Mouse (Mus musculus): ENCODE measurements around the gene Gatc. TPM values are rescaled to one million over a fixed set of nuclear protein-coding genes. Genes with fewer than 3 reads are reported as not detected.

Gatc gene
- polyA plus RNA-seq (2012; rRNA removed): 6.6 and 8.4 TPM in 2 replicates

DNA sequence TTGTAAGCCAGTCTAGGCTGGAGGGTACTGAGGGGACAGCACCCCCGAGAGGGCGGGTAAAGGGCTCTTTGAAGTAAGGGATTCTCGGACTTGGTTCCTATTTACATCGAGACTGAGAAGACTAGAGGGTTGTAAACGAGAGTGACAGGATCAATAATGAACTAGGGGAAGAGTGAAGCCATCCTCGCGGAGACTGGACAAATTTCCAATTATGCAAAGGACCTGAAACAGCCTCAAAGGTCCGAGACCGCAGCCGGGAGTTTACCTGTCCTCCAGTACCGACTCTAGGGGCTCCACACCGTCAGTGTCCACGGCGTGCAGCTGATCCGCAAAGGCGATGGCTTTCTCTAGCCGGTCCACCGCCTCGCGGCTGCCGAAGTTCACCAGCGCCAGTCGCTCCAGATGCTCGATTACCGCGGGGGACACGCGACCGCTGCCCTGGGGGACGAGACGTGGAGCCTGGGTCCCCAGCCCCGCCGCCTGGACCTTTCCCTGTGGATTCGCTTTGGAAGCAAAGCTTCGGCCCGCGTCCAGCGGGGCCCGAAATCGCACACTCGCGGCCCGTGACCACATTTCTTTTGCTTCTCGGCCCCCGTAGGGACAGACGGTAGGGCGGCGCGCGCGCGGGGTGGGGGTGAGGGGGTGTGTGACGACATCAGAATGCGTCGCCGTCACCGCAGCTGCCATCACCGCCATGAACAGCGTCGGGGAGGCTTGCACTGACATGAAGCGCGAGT is at the start of gene Gatc, which contains the start of gene Triap1:
TSS of gene Gatc (minus strand) at position 602 of the 737 bp plus-strand sequence.
TSS of gene Triap1 (plus strand) at position 649 of the 737 bp plus-strand sequence.

DNA sequence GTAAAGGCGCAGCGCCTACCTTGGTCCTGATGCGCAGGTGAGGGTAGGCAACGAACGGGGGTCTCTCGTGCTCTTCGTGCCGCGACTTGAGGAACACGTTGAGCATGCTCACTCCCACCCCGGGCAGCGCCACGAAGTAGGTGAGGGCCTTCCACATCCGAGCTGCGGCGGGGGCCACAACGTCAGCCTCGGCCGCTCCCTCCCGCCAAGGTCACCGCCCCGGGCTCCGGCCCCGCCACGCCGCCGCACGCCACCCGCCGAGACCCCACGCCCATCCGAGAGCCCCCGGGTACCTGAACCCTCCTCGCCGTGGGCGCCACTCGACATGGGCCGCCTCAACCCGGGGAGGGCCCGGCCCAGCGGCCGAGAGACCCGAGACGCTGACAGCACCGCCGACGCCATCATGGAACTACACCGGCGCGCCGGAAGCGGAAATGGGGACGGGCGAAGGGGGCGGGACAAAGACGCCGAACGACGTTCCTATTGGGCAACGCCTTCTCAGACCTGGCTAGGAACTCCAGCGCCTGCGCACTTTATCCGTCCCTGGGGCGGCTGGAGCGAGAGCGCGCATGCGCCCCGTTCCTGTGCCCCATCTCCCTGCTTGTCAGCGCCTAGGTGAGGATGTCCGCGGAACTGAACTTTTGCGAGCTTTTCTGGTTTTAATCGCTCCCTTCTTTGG is 7.7 kb upstream of the Gatc start, which contains the start of gene Cox6a1:
TSS of gene Cox6a1 (minus strand) at position 436 of the 679 bp plus-strand sequence.

DNA sequence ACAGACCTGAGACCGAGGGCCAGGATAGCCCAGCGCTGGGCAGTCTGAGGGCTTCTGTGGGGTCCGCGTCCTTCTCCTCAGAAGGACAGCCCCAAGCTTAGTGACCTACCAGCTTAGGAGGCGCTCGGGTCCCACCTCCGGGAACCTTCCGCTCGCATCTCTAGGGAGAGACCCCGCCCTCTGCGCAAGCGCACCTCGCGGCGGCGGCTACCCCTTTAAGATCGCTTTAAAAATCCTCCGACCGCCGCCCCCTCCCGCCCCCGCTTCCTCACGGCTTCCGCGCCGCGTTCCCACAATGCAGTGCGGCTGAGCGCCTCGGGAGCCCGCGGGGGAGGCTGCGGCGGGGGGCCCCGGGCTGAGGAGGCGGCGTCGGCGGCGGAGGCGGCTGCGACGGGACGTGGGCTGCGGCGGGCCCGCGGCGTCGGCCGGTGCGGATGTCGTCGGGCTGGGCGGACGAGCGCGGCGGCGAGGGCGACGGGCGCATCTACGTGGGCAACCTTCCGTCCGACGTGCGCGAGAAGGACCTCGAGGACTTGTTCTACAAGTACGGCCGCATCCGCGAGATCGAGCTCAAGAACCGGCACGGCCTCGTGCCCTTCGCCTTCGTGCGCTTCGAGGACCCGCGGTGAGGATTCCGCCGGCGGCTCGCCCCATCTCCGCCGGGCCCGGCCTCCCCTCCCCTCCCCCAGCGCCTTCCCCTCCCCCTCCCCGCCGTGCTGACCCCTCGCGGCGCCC is 13.9 kb downstream of the Gatc start, which contains the start of gene Srsf9:
TSS of gene Srsf9 (plus strand) at position 303 of the 735 bp plus-strand sequence.

DNA sequence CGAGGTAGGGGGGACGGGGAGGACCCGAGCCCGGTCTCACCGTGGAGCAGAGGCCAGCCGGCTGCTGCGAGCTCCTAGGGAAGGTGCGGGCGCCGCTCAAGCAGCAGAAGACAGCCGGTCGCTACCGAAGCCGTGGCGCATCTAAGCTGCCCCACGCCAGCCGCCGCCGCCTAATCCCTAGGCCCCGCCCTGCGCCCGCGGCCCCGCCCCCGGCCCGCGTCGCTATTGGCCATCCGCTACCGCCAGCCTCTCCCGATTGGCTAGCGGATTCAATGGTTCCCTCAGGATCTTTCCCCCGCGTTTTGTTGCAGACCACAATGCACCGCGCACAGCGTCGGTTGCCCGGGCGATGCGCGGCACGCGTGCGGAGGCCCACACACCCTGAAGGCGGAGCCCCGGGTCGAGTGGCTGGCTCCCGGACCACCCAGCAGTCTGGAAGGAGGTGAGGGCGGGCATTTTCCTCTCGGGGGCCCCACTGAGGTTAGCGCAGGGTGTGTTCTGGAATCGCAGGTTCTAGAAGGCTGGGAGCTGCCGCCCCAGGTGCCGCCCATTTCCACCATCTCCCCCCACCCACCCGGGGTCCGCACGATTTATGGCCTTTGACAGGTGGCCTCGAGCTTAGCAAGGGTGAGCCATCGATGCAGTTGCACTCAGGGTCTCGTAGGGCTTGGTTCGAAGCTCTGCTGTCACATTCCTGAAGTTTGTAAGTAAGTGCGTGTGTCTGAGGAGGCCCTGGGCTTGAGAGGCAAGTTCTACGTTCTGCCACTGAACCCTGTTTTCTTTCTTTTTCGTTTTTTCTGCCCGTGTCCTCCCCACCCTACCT is 40.0 kb downstream of the Gatc start, which contains the start of gene Dynll1:
TSS of gene Dynll1 (minus strand) at position 208 of the 823 bp plus-strand sequence.

Other genes with a start within 250 kb of the Gatc start
- 0.30 TPM in 1 of 2 replicates, not detected in the other for gene Gm10401, start 242.9 kb downstream of the Gatc start, polyA plus RNA-seq (2012; rRNA removed)
- 310 and 336 TPM in 2 replicates for gene Acads, start 221.8 kb downstream of the Gatc start, polyA plus RNA-seq (2012; rRNA removed)
- 38.1 and 51.5 TPM in 2 replicates for gene Unc119b, start 206.2 kb downstream of the Gatc start, polyA plus RNA-seq (2012; rRNA removed)
- 77.3 and 100 TPM in 2 replicates for gene Mlec, start 183.0 kb downstream of the Gatc start, polyA plus RNA-seq (2012; rRNA removed)
- 1.9 and 2.4 TPM in 2 replicates for gene Cabp1, start 146.8 kb downstream of the Gatc start, polyA plus RNA-seq (2012; rRNA removed)
- gene Pop5, start 105.3 kb downstream of the Gatc start, polyA plus RNA-seq (2012; rRNA removed): 56.1 and 89.9 TPM in 2 replicates
- gene Rnf10, start 68.3 kb downstream of the Gatc start, polyA plus RNA-seq (2012; rRNA removed): 145 and 168 TPM in 2 replicates
- gene Coq5, start 61.5 kb downstream of the Gatc start, polyA plus RNA-seq (2012; rRNA removed): 11.6 and 12.4 TPM in 2 replicates
- gene Dynll1, start 40.2 kb downstream of the Gatc start, polyA plus RNA-seq (2012; rRNA removed): 361 and 421 TPM in 2 replicates
- gene Srsf9, start 14.0 kb downstream of the Gatc start, polyA plus RNA-seq (2012; rRNA removed): 78.5 and 102 TPM in 2 replicates
- 12.5 and 13.4 TPM in 2 replicates for gene Triap1, start within 50 bp of the Gatc start, polyA plus RNA-seq (2012; rRNA removed)
- gene Cox6a1, start 7.8 kb upstream of the Gatc start, polyA plus RNA-seq (2012; rRNA removed): 6,572 and 7,327 TPM in 2 replicates
- 5.0 and 5.8 TPM in 2 replicates for gene Msi1, start 88.4 kb upstream of the Gatc start, polyA plus RNA-seq (2012; rRNA removed)
- gene Pla2g1b, start 125.1 kb upstream of the Gatc start, polyA plus RNA-seq (2012; rRNA removed): 184 TPM in 1 of 2 replicates, not detected in the other
- 43.4 and 55.0 TPM in 2 replicates for gene Sirt4, start 143.5 kb upstream of the Gatc start, polyA plus RNA-seq (2012; rRNA removed)
- gene Pxn, start 165.5 kb upstream of the Gatc start, polyA plus RNA-seq (2012; rRNA removed): 182 and 192 TPM in 2 replicates
- 2,479 and 3,010 TPM in 2 replicates for gene Rplp0, start 218.3 kb upstream of the Gatc start, polyA plus RNA-seq (2012; rRNA removed)
- gene Gcn1l1, start 224.1 kb upstream of the Gatc start, polyA plus RNA-seq (2012; rRNA removed): 38.3 and 45.5 TPM in 2 replicates

Data from colon, adult 2 months (tissue).